Mouse (Mus musculus) cerebellum, adult 2 months (tissue): ENCODE results near the gene Pdzph1. TPM values are rescaled to one million over a fixed set of nuclear protein-coding genes. Genes with fewer than 3 reads are reported as not detected.

Experiments
- DNase-seq, 2 experiments: peaks; one replicate each; pipeline ENCODE4 v3.0.0; 2021
- H3K27ac ChIP-seq: fragments of 200-500 bp; 2 replicates; pipeline ENCODE4 v1.5.1; 2012; ENCODE audit warnings: low read length, control low read depth, inconsistent platforms; ENCODE audit not compliant: insufficient read depth
- H3K27me3 ChIP-seq: fragments of 200-500 bp; 2 replicates; pipeline ENCODE4 v1.6.1; 2012; ENCODE audit warnings: inconsistent platforms, mild to moderate bottlenecking, low read length, moderate library complexity; ENCODE audit not compliant: control insufficient read depth, insufficient read depth
- H3K4me1 ChIP-seq: fragments of 200-500 bp; 2 replicates; pipeline ENCODE4 v1.6.1; 2011; ENCODE audit warnings: low read length; ENCODE audit not compliant: control insufficient read depth, insufficient read depth
- H3K4me3 ChIP-seq: fragments of 200-500 bp; replicated peaks from 2 replicates; pipeline ENCODE3; 2011; ENCODE audit warnings: mild to moderate bottlenecking, low read depth, low read length, control low read depth; ENCODE audit not compliant: insufficient read depth
- CTCF ChIP-seq: fragments of 200-500 bp; IDR thresholded peaks from 2 replicates; pipeline ENCODE4 v1.5.1; 2011; ENCODE audit warnings: low read depth, mild to moderate bottlenecking, control low read depth, low read length, moderate library complexity, borderline replicate concordance; ENCODE audit not compliant: insufficient read depth
- POLR2A ChIP-seq: fragments of 200-500 bp; IDR thresholded peaks from 2 replicates; pipeline ENCODE4 v1.6.1; 2011; ENCODE audit warnings: low read length, control low read depth, borderline replicate concordance; ENCODE audit not compliant: insufficient read depth
- WGBS: fragments of 180-500 bp; shearing (Covaris S2); methylation state at CpG from one replicate; pipeline ENCODE4 v1.1.7; 2018; 5-methylcytosine and 5-hydroxymethylcytosine counted together
- polyA plus RNA-seq: library from polyadenylated mRNA; depleted of rRNA; stranded (reverse); fragments of >200 nt; gene quantifications from 2 replicates; pipeline ENCODE4 v1.2.3, GENCODE M21; 2012

The Pdzph1 gene
- polyA plus RNA-seq, 1 experiment: 1.6 TPM

DNA sequence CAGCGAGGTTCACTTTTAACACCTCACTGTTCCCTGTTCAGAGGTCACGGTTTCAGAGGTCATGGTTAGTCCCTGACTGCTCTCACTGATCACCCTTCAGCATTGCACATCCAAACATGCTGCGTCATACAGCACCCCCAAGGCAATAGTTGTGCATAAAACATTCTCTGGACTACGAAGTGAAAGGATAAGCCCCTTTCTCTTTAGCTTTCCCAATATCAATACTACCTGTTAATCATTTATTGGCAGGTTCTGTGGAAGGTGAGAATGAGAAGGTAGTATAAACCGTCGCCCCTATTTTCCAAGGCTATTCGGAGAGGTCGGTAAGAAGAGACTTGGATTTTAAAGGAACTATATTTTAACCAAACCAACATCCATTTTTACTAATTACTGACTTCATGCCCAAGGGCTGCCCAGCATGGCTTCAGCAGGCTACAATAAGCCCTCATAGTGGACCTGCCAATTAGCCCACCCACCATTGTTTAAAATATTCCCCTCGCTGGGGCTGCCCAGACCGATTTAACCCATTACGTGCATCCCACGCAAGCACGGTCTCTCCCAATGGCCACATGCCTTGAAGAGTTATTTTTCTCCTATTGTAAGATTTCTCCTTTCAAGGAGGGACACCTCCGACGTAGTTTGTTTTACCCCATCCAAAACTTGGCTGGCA, 21.4 kb upstream of the Pdzph1 start:
- H3K4me3 ChIP-seq: peak overlapping the region; percentile 70
- no peaks in the 10 kb centered on the region for H3K4me1 ChIP-seq
- no peak for TF ChIP-seq POLR2A
- H3K27me3 ChIP-seq: no peaks in the 10 kb centered on the region
- 4% methylated on average over 15 of the region's 15 CpGs for WGBS
- no peak overlapping the region for H3K27ac ChIP-seq
- no peak for DNase-seq

DNA sequence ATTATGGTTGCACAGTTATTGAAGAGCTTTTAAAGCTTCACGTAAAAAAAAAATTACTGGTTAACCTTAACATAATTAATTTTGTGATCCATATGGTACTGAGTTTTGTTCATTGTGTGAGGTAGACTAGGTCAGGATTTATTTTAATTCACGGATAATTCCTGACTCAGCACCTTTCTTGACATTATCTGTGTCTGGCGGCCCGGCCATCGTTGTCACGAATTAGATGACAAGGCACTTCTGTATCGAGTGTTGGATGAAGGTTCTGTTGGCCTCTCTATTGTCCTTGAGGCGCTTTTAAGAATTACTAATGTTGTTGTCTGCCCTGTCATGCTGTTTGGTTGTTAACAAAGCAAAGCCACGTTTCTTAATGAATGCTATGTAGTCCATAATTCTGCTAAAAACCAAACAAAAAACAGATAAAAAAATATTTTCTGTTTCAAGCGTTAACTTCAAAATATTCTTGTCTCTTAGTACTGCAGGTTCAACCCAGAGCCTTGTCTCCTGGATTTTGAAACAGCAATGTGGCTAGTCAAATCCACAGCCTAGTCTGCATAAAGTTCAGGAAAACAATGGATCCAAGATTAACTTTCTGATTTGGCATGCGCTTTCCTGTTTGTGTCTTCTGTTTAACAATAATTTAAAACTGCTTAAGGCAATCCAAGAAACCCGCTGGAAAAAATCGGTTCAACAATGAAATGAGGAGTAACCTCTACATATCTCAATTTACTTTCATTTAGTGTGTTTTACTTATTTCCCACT, 20.6 kb upstream of the Pdzph1 start:
- TF ChIP-seq POLR2A (no peak), CTCF (no peak)
- H3K27me3 ChIP-seq: no peaks in the 10 kb centered on the region
- WGBS: 61% methylated on average over 13 of the region's 13 CpGs
- DNase-seq: no peak
- H3K27ac ChIP-seq: no peak overlapping the region
- H3K4me1 ChIP-seq: no peaks in the 10 kb centered on the region
- H3K4me3 ChIP-seq: no peak overlapping the region

DNA sequence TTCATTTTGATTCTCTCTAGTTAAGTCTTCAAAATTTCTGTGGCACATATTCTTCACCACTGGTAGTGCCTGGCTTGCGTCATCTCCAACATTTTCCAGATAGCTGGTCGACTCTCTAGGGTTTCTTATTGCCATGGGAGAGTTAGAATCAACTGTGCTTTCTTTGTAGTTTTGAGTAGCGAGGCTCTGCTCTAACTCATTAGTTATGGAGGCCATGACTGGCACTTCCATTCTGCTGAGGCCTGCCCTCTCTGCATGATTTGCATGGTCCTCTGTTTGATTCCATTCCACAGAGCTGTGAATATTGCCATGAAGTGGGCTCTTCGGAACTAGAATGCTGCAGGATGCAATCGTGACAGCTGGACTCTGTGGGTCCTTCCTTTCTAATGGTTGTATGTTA, 17.9 kb downstream of the Pdzph1 start:
- Histone ChIP-seq H3K27me3 (no peaks in the 10 kb centered on the region), H3K27ac (no peak overlapping the region), H3K4me1 (no peaks in the 10 kb centered on the region), H3K4me3 (no peak overlapping the region)
- WGBS: 15% methylated on average over 5 of the region's 5 CpGs
- no peak for DNase-seq
- TF ChIP-seq CTCF: no peak
- no peak for TF ChIP-seq POLR2A

DNA sequence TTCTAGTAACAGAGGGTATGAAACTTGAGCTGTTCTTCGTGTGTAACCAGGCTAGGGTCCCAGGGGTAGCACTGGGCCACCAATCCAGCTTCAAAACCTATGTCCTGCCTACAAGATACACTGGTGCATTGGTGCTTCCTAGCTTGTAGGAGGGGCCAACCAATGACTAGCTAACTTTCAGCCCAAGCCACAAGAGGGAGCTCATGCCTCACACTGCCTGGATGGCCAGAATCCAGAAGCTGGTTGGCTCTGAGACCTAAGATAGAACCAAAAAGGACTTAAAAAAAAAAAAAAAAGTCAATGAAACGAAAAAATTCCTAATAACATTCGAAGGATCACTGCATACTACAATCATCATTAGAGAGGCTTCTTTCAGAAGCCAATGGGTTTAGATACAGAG, 31.3 kb downstream of the Pdzph1 start:
- H3K27me3 ChIP-seq: no peaks in the 10 kb centered on the region
- H3K4me1 ChIP-seq: no peaks in the 10 kb centered on the region
- peak in 1 of 2 experiments; percentile 6 for DNase-seq
- H3K27ac ChIP-seq: no peak overlapping the region
- H3K4me3 ChIP-seq: no peak overlapping the region
- 27% methylated on average over 3 of the region's 3 CpGs for WGBS
- TF ChIP-seq CTCF (no peak), POLR2A (no peak)

DNA sequence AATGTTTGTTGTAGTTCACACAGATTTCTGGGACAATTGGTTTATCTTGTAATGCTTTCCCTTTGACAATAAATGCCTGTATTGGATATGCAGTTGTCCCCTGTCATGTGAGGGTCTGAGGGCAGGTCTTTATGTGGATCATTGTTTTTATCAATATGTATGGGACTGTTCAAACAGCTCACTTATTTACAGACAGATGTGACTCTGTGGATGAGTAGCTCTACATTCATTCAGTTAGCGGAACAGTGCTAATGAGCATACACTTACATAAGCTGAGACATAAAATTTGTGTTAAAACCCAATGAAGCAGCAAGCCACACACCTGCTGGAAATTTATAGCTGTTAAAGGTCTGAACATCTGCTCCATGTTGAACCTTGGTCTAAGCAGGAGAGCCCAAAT, 34.1 kb downstream of the Pdzph1 start:
- WGBS: 88% methylated on average over 1 of the region's 1 CpGs
- Histone ChIP-seq H3K27me3 (no peaks in the 10 kb centered on the region), H3K27ac (no peak overlapping the region), H3K4me3 (no peak overlapping the region), H3K4me1 (no peaks in the 10 kb centered on the region)
- no peak for TF ChIP-seq CTCF
- DNase-seq: no peak

DNA sequence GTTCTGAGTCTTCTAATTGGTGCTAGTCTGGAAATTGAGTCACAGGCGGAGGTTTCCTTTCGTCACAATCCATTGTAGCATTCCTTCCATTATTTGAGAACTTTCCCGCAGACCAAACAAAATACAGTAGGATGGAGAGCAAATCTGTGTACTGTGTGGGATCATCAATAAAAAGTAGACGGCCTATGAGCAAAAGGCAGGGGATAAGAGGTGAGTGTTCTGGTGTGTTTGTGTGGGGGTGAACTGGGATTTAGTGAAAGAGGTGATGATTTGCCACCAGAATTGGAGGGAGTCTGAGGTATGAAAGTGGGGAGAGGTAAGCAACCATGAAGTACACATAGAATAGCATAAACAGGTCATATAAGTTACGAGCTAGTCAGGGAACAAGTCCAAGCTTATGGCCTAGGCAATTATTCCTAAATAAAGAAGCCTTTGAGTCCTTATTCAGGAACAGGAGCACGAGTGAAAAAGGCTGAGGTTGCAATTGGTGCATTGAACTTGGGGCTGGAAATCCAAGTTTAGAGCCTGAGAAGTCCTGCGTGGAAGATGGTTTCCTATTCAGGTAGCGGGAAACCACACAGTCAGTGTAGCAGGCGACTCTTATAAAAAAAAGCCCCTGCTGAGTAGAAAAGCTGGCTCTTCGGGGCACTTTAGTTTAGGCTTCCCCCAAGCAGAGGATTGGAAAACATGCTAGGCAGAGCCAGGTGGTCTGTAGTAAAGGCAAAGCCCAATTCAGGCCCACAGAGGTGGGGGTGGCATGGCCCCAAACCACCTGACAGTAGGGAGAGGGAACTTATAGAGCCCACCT, 48.0 kb downstream of the Pdzph1 start:
- Histone ChIP-seq H3K4me1 (no peaks in the 10 kb centered on the region), H3K27ac (no peak overlapping the region), H3K4me3 (no peak overlapping the region), H3K27me3 (no peaks in the 10 kb centered on the region)
- no peak for DNase-seq
- WGBS: 69% methylated on average over 10 of the region's 10 CpGs
- no peak for TF ChIP-seq POLR2A
- no peak for TF ChIP-seq CTCF

DNA sequence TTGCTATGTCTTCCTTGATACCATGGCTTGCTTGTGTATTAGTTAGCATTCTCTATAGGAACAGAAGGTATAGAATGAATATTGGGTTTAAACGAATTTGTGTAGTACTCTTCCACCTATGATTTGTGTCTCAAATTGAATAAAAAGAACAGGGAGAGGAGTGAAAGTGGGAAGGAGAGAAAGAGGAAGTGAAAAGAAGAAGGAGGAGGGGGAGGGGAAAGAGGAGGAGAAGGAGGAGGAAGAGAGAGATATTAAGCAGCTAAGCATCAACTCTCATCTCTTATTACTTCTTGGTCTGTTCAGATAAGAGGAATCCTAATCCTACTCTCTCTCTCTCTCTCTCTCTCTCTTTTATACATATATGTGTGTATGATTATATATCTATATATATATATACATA, 52.6 kb downstream of the Pdzph1 start:
- DNase-seq: no peak
- 82% methylated on average over 1 of the region's 1 CpGs for WGBS
- Histone ChIP-seq H3K27me3 (no peaks in the 10 kb centered on the region), H3K4me3 (no peak overlapping the region), H3K27ac (no peak overlapping the region), H3K4me1 (no peaks in the 10 kb centered on the region)
- TF ChIP-seq CTCF (no peak), POLR2A (no peak)
